8 mouse cellular contexts compared by ENCODE assay signal in genomic region chr11:98313790-98314323, GRCm38 (mm10). TPM values are rescaled to one million over a fixed set of nuclear protein-coding genes. Genes with fewer than 3 reads are reported as not detected.
A peak's percentile ranks its signal among the peaks of the same experiment; 100 is the strongest.
DNase-seq lines count a peak whose midpoint lies in the region; ATAC-seq and TF ChIP-seq lines count a peak whose summit lies in the region.

No protein-coding gene starts in this region.

- no peak overlapping the region for H3K4me3 ChIP-seq in G1E (ENCODE audit: low read depth, low read length)
- H3K4me3 ChIP-seq in heart, embryonic 13.5 days, result peak overlapping the region; percentile 16; the same call in 1 of the 2 replicates
- H3K4me3 ChIP-seq in midbrain, embryonic 11.5 days (ENCODE audit: low read depth, low read length), result no peak overlapping the region

- 2% methylated on average over 26 of the region's 26 CpGs for WGBS in heart, embryonic 13.5 days
- WGBS in midbrain, embryonic 11.5 days, result 1% methylated on average over 26 of the region's 26 CpGs

- H3K4me2 ChIP-seq in heart, embryonic 13.5 days, result peak overlapping the region; percentile 31; the same call in 1 of the 2 replicates
- H3K4me2 ChIP-seq in midbrain, embryonic 11.5 days, result no peak overlapping the region

- TF ChIP-seq CTCF in G1E (IDR thresholded peaks at IDR 0.05; ENCODE audit: low read depth, low read length), result no peak

- ATAC-seq in cerebellum, adult (ENCODE audit: insufficient number of reproducible peaks, low FRiP score, low TSS enrichment), result no peak
- ATAC-seq in G1E (ENCODE audit: extremely low read depth, insufficient number of reproducible peaks, low FRiP score, poor library complexity, severe bottlenecking), result no peak
- no peak for ATAC-seq in heart, embryonic 13.5 days (ENCODE audit: extremely low read depth, insufficient number of reproducible peaks, low FRiP score, low TSS enrichment)
- no peak for ATAC-seq in midbrain, embryonic 11.5 days (ENCODE audit: low FRiP score)

- no peaks in the 10 kb centered on the region for H3K36me3 ChIP-seq in G1E (replicated peaks)
- no peaks in the 10 kb centered on the region for H3K36me3 ChIP-seq in heart, embryonic 13.5 days
- no peaks in the 10 kb centered on the region for H3K36me3 ChIP-seq in midbrain, embryonic 11.5 days (ENCODE audit: control insufficient read depth, insufficient read depth, low read length)

- H3K27ac ChIP-seq in heart, embryonic 13.5 days (replicated peaks), result no peak overlapping the region
- H3K27ac ChIP-seq in midbrain, embryonic 11.5 days (ENCODE audit: low read depth, low read length), result no peak overlapping the region

- no peaks in the 10 kb centered on the region for H3K9me3 ChIP-seq in G1E (replicated peaks)
- no peaks in the 10 kb centered on the region for H3K9me3 ChIP-seq in heart, embryonic 13.5 days
- no peaks in the 10 kb centered on the region for H3K9me3 ChIP-seq in midbrain, embryonic 11.5 days (ENCODE audit: control insufficient read depth, low read length)

- no peak overlapping the region for H3K9ac ChIP-seq in heart, embryonic 13.5 days
- no peak overlapping the region for H3K9ac ChIP-seq in midbrain, embryonic 11.5 days (ENCODE audit: low read length)

- peak; percentile 52 for DNase-seq in cerebellum, adult 11 months
- peak; percentile 51 for DNase-seq in G1E (ENCODE audit: low spot score)
- DNase-seq in cerebellum, postnatal 25 days, result peak; percentile 66 to 73
- DNase-seq in layer of hippocampus, adult 18-20 months (ENCODE audit: low spot score in 2 of 2), result peak; percentile 87 to 95
- peak; percentile 92 for DNase-seq in midbrain, embryonic 11.5 days (ENCODE audit: low spot score, missing footprints)
- peak; percentile 54 for DNase-seq in thymus, postnatal 0 days (ENCODE audit: low spot score)

- H3K4me1 ChIP-seq in G1E (ENCODE audit: insufficient read depth, low read depth, low read length), result no peaks in the 10 kb centered on the region
- no peaks in the 10 kb centered on the region for H3K4me1 ChIP-seq in heart, embryonic 13.5 days
- H3K4me1 ChIP-seq in midbrain, embryonic 11.5 days (ENCODE audit: control insufficient read depth, insufficient read depth, low read length), result peaks cover 2% of the 10 kb centered on the region; the same call in 1 of the 2 replicates

- peaks cover 15% of the 10 kb centered on the region for H3K27me3 ChIP-seq in G1E (ENCODE audit: insufficient read depth, low read length)
- H3K27me3 ChIP-seq in heart, embryonic 13.5 days (replicated peaks), result peaks cover 98% of the 10 kb centered on the region
- H3K27me3 ChIP-seq in midbrain, embryonic 11.5 days (ENCODE audit: control insufficient read depth, insufficient read depth, low read length), result peaks cover 51% of the 10 kb centered on the region

RNA-seq across cellular contexts. Expression of gene Neurod2, which starts 15.6 kb away (rescaled TPM):
- not detected in 2 replicates for total RNA-seq in G1E (2014; fragmentation: Nextera tagmentation)
- total RNA-seq in G1E (2017), result 0.05 and 0.06 TPM in 2 replicates
- not detected in 2 replicates for polyA plus RNA-seq in G1E (2012)
- polyA plus RNA-seq in heart, embryonic 13.5 days (2015; fragmentation: Nextera tagmentation; extraction: Ambion mirVana), result 0.04 TPM in 1 of 2 replicates, not detected in the other
- total RNA-seq in layer of hippocampus, adult 18-20 months (2021), result 100 to 1,000 TPM; 158 to 159 TPM
- polyA plus RNA-seq in midbrain, embryonic 11.5 days (2014; fragmentation: Nextera tagmentation; extraction: Ambion mirVana), result 0.15 and 0.17 TPM in 2 replicates
- polyA plus RNA-seq in thymus, postnatal 0 days (2015; fragmentation: Nextera tagmentation; extraction: Ambion mirVana), result not detected in 2 replicates

RNA-seq across cellular contexts. Expression of gene Ppp1r1b, which starts 34.3 kb away (rescaled TPM):
- total RNA-seq in G1E (2014; fragmentation: Nextera tagmentation) (not detected in 2 replicates), G1E (2017) (not detected in 2 replicates)
- not detected in 2 replicates for polyA plus RNA-seq in G1E (2012)
- polyA plus RNA-seq in heart, embryonic 13.5 days (2015; fragmentation: Nextera tagmentation; extraction: Ambion mirVana), result 40.5 and 51.7 TPM in 2 replicates
- 10 to 100 TPM; 59.9 to 65.4 TPM for total RNA-seq in layer of hippocampus, adult 18-20 months (2021)
- polyA plus RNA-seq in midbrain, embryonic 11.5 days (2014; fragmentation: Nextera tagmentation; extraction: Ambion mirVana), result 0.78 and 0.91 TPM in 2 replicates
- 2.7 and 3.1 TPM in 2 replicates for polyA plus RNA-seq in thymus, postnatal 0 days (2015; fragmentation: Nextera tagmentation; extraction: Ambion mirVana)

RNA-seq across cellular contexts. Expression of gene Stard3, which starts 44.3 kb away (rescaled TPM):
- total RNA-seq in G1E (2014; fragmentation: Nextera tagmentation) (10.9 and 14.3 TPM in 2 replicates), G1E (2017) (18.5 and 20.0 TPM in 2 replicates)
- polyA plus RNA-seq in G1E (2012), result 22.9 and 28.4 TPM in 2 replicates
- 37.2 and 43.4 TPM in 2 replicates for polyA plus RNA-seq in heart, embryonic 13.5 days (2015; fragmentation: Nextera tagmentation; extraction: Ambion mirVana)
- total RNA-seq in layer of hippocampus, adult 18-20 months (2021), result 10 to 100 TPM; 35.3 to 36.7 TPM
- 39.7 and 41.5 TPM in 2 replicates for polyA plus RNA-seq in midbrain, embryonic 11.5 days (2014; fragmentation: Nextera tagmentation; extraction: Ambion mirVana)
- polyA plus RNA-seq in thymus, postnatal 0 days (2015; fragmentation: Nextera tagmentation; extraction: Ambion mirVana), result 49.5 and 51.8 TPM in 2 replicates

Comparison
In these comparisons a context has a peak if more than half of its experiments do, and no peak if none do; other contexts are left out.
1. RNA of gene Ppp1r1b, which starts 34.3 kb away (polyA plus RNA-seq): 40.5 to 51.7 TPM in heart, embryonic 13.5 days; 2.7 to 3.1 TPM in thymus, postnatal 0 days, 0.78 to 0.91 TPM in midbrain, embryonic 11.5 days and not detected in G1E; every median in the first group is over 10 times any median in the second.
2. Peak in every context shown above with its lines, with median percentiles within 50 percentile points of each other: DNase-seq.